Mouse (Mus musculus) thymus, postnatal 25 days (tissue): ENCODE measurements at regions not wholly inside any gene's neighbourhood (a gene's known extent, or its start where the extent isn't known, plus 50 kb on each side); places are given as distances from the start of the nearest gene placed in this dataset.

Experiments used
- DNase-seq: peaks from one replicate; pipeline ENCODE4 v3.0.0; 2022

- DNase-seq, result no peak
Observed at GRCm38 (mm10) chr12:12814693-12815092, 127.0 kb downstream of the Mycn start.

GRCm38 (mm10) chr12:12812873-12813272, 128.8 kb downstream of the Mycn start:
- DNase-seq, result no peak

GRCm38 (mm10) chr12:12810943-12811342, 130.8 kb downstream of the Mycn start:
- DNase-seq, result no peak

- no peak for DNase-seq
Observed at GRCm38 (mm10) chr12:12810159-12810885, 131.4 kb downstream of the Mycn start.

GRCm38 (mm10) chr12:12808120-12808519, 133.6 kb downstream of the Mycn start:
- DNase-seq, result no peak

- DNase-seq, result no peak
Observed at GRCm38 (mm10) chr12:12803602-12804001, 138.1 kb downstream of the Mycn start.

- DNase-seq, result no peak
Observed at GRCm38 (mm10) chr12:12802396-12802795, 139.3 kb downstream of the Mycn start.

- DNase-seq, result no peak
Observed at GRCm38 (mm10) chr12:12801700-12802099, 140.0 kb downstream of the Mycn start.

GRCm38 (mm10) chr12:12800120-12800519, 141.6 kb downstream of the Mycn start:
- DNase-seq, result no peak

- DNase-seq, result no peak
Observed at GRCm38 (mm10) chr12:12789052-12789451, 152.7 kb downstream of the Mycn start.

GRCm38 (mm10) chr12:12788263-12788852, 153.4 kb downstream of the Mycn start:
- no peak for DNase-seq

- DNase-seq, result no peak
Observed at GRCm38 (mm10) chr12:12787608-12788262, 154.0 kb downstream of the Mycn start.

- no peak for DNase-seq
Observed at GRCm38 (mm10) chr12:12787161-12787560, 154.6 kb downstream of the Mycn start.

- no peak for DNase-seq
Observed at GRCm38 (mm10) chr12:12783699-12784605, 157.8 kb downstream of the Mycn start.

GRCm38 (mm10) chr12:12781526-12781925, 160.2 kb downstream of the Mycn start:
- peak; percentile 14 for DNase-seq

- no peak for DNase-seq
Observed at GRCm38 (mm10) chr12:12778563-12779256, 163.0 kb downstream of the Mycn start.

GRCm38 (mm10) chr12:12777422-12777821, 164.3 kb downstream of the Mycn start:
- no peak for DNase-seq

GRCm38 (mm10) chr12:12776783-12777182, 164.9 kb downstream of the Mycn start:
- DNase-seq, result no peak

- DNase-seq, result no peak
Observed at GRCm38 (mm10) chr12:12770970-12771369, 170.7 kb downstream of the Mycn start.

GRCm38 (mm10) chr12:12766510-12767304, 175.0 kb downstream of the Mycn start:
- DNase-seq, result no peak

- no peak for DNase-seq
Observed at GRCm38 (mm10) chr12:12765490-12766058, 176.1 kb downstream of the Mycn start.
